Mouse (Mus musculus): Measurements from ENCODE around the gene Mafg.

The Mafg gene

GRCm38 (mm10) chr11:120620195-120620594 lies 13.2 kb downstream of the Mafg start:
- no peak for DNase-seq (ENCODE audit: low spot score)

GRCm38 (mm10) chr11:120618619-120619535 lies 14.5 kb downstream of the Mafg start:
- no peak for DNase-seq (ENCODE audit: low spot score)

GRCm38 (mm10) chr11:120617519-120618112 lies 15.8 kb downstream of the Mafg start, which contains the start of gene Pcyt2:
TSS of gene Pcyt2 (minus strand) at chr11:120617936.
- DNase-seq (ENCODE audit: low spot score): peak; percentile 92

GRCm38 (mm10) chr11:120616617-120617294 lies 16.6 kb downstream of the Mafg start:
- no peak for DNase-seq (ENCODE audit: low spot score)

GRCm38 (mm10) chr11:120615606-120616203 lies 17.7 kb downstream of the Mafg start:
- no peak for DNase-seq (ENCODE audit: low spot score)

- no peak for DNase-seq (ENCODE audit: low spot score)
Measured at GRCm38 (mm10) chr11:120615167-120615566, 18.2 kb downstream of the Mafg start.

GRCm38 (mm10) chr11:120613976-120614375 lies 19.4 kb downstream of the Mafg start:
- no peak for DNase-seq (ENCODE audit: low spot score)

GRCm38 (mm10) chr11:120613481-120613972 lies 19.9 kb downstream of the Mafg start:
- no peak for DNase-seq (ENCODE audit: low spot score)

- DNase-seq (ENCODE audit: low spot score): peak; percentile 66
Measured at GRCm38 (mm10) chr11:120612763-120613162, 20.6 kb downstream of the Mafg start.

GRCm38 (mm10) chr11:120610477-120611046 lies 22.8 kb downstream of the Mafg start:
- DNase-seq (ENCODE audit: low spot score): no peak

- DNase-seq (ENCODE audit: low spot score): no peak
Measured at GRCm38 (mm10) chr11:120609250-120609649, 24.1 kb downstream of the Mafg start.

GRCm38 (mm10) chr11:120608241-120609034 lies 25.0 kb downstream of the Mafg start, which contains the start of gene Npb:
TSS of gene Npb (plus strand) at chr11:120608477.
- no peak for DNase-seq (ENCODE audit: low spot score)

GRCm38 (mm10) chr11:120606764-120607163 lies 26.6 kb downstream of the Mafg start:
- no peak for DNase-seq (ENCODE audit: low spot score)

- no peak for DNase-seq (ENCODE audit: low spot score)
Measured at GRCm38 (mm10) chr11:120605667-120606066, 27.7 kb downstream of the Mafg start.

- no peak for DNase-seq (ENCODE audit: low spot score)
Measured at GRCm38 (mm10) chr11:120603545-120603944, 29.9 kb downstream of the Mafg start.

GRCm38 (mm10) chr11:120600716-120601115 lies 32.7 kb downstream of the Mafg start:
- DNase-seq (ENCODE audit: low spot score): no peak

- DNase-seq (ENCODE audit: low spot score): no peak
Measured at GRCm38 (mm10) chr11:120598990-120599549, 34.3 kb downstream of the Mafg start.

GRCm38 (mm10) chr11:120598283-120598989 lies 35.0 kb downstream of the Mafg start, which contains the start of the genes Alyref and Anapc11:
TSS of gene Alyref (minus strand) at chr11:120598365.
TSS of gene Anapc11 (plus strand) at chr11:120598421.
- peak; percentile 89 for DNase-seq (ENCODE audit: low spot score)
